Mouse (Mus musculus) heart, adult 18-20 months (tissue): ENCODE data around the gene Gcnt4. TPM values are rescaled to one million over a fixed set of nuclear protein-coding genes. Genes with fewer than 3 reads are reported as not detected.
"Not testable (repeated sequence)": the region's sequence is repeated elsewhere in the genome, so short reads cannot be mapped to it uniquely, and the experiment has no call there.

Experiments used
- DNase-seq, 2 experiments: peaks; one replicate each; pipeline ENCODE4 v3.0.0; 2021 to 2022; ENCODE audit warnings: mixed read lengths in 1 of 2
- long read RNA-seq, 2 experiments: library from polyadenylated mRNA; stranded (forward); transcript quantifications; one replicate each; pipeline ENCODE4 v2.0.0; 2021
- total RNA-seq, 2 experiments: library from RNA; stranded (reverse); gene quantifications; 2 replicates each; pipeline ENCODE4 v1.2.3; 2021

Gcnt4 gene
- total RNA-seq: under 1 TPM; 0.05 to 0.08 TPM
- long read RNA-seq, experiment 1: 0 reads
- long read RNA-seq, experiment 2: 0 reads

DNA sequence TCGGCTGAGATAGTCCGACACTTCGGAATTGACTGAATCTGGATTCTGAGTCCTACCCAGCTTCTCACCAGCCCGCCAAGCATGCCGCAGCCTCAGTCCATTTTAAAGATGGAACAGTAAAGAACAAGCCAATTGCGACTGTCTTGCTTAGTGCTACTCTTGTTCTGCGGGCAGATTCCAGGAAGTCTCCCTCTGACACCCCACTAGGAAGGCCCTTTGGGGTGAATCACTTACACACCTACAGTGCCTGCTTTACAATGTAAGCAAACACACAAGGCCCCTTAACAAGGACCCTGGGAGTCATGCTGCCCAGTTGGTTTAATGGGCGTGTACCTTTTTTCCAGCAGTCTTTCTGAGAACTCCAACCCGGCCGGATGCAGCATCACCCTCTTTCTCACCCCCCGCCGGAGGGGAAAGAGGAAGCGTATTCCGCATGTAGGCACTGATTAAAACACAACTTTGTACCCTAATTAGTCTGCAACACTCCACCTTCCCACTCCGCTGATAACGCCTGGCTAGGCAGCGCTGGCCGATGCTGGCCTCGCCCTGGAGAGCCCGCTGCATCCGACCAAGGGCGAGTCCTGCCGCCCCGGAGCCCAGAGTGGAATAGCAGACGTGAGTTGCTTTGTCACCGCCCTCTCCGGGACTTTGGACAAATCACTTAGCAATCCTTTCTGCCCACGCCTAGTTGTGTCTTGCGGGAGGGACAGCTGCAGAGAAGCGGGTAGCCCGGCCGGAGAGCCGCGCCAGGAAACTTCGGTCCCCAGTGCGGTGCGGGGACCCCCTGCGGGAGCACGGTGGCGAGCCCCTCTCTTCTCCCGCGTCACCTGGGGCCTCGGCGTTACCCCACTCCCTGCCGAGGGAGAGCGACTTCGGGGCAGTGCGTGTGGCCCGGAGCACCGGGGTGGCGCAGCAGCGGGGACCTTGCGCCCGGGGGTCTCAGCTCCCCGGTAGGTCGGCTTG is at the start of gene Gcnt4:
Gene Gcnt4 (plus strand): TSS at position 691 of the 963 bp plus-strand sequence.
- peak; percentile 62 to 65 for DNase-seq

DNA sequence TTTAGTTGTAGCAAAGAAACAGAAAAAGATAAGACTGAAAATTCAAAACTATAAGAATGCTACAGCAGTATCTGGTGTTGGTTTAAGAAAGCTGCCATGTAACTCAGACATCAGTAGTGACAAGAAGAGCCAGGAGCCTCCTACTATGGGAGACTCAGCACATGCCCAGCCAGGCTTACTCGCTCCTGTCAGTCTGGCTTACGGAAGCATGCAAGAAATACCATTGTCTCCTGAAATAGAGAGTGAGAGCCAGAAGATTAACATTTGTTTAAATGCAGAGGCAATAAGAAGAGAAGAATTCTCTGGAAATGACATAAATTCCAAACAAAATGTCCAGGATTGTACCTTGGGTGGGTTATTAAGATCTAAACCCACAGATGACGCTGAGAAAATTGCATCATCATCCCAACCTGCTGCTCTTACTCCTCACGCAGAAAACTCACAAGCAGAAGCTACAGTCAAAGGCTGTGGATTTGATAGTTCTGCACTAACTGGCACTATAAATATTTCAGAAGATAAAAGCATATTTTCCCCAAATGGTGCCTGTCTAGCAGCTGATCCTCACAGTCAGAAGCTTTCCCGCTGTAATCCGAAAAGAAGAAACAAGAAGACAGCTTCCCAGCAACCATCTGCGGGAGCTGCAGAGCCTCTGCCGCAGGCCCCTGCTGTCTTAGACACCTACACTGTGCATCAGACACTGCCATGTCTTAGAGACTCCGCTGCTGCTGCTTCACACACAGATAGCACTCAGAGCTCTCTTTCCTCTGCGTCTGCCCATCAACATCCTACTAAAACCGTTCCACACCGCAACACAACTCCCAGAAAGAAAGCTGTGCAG is 46.0 kb upstream of the Gcnt4 start:
- DNase-seq: no peak

DNA sequence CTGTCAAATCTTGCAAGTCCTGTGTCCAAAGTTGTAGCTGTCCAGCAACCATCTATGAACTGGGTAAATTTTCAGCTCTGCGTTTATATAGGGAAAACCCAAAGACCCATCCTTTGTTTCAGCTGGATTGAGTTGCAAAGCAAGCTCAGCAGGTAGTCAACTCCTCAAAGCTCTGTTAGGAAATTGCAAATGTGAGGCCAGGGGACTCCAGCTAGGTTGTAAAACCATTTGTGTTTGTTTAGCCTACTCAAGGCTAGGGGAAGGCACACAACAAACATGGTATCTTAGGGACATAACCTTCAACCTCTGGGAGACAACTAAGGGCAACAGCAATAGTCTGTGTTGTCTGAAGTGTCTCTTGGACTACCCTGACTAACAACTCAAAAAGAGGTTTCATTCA is 40.0 kb upstream of the Gcnt4 start:
- DNase-seq: no peak

- DNase-seq: no peak
Observed at GRCm38 (mm10) chr13:96889985-96890384, 34.5 kb upstream of the Gcnt4 start.

GRCm38 (mm10) chr13:96895144-96895543 is 29.3 kb upstream of the Gcnt4 start:
- DNase-seq: no peak

DNA sequence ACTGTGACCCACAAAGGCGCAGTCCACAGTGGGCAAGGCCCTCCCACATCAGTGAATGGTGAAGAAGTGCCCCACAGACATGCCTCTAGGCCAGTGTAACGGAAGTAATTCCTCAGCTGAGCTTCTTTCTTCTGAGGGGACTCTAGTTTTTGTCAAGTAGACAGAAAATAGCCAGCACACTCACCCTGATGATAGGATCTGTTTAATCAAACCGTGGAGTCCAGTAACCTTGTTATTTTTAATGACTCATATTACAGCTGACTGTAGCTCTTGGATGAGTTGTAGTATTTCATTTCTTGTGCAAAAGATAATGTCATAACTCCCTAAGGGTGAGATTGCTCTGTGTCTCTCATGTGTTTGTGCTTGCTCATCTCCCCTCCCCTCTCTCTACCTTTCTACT is 17.8 kb upstream of the Gcnt4 start:
- no peak for DNase-seq

- DNase-seq: no peak
Observed at GRCm38 (mm10) chr13:96911202-96911601, 13.3 kb upstream of the Gcnt4 start.

GRCm38 (mm10) chr13:96923134-96923533 is 1.4 kb upstream of the Gcnt4 start:
- DNase-seq: not testable (repeated sequence)

DNA sequence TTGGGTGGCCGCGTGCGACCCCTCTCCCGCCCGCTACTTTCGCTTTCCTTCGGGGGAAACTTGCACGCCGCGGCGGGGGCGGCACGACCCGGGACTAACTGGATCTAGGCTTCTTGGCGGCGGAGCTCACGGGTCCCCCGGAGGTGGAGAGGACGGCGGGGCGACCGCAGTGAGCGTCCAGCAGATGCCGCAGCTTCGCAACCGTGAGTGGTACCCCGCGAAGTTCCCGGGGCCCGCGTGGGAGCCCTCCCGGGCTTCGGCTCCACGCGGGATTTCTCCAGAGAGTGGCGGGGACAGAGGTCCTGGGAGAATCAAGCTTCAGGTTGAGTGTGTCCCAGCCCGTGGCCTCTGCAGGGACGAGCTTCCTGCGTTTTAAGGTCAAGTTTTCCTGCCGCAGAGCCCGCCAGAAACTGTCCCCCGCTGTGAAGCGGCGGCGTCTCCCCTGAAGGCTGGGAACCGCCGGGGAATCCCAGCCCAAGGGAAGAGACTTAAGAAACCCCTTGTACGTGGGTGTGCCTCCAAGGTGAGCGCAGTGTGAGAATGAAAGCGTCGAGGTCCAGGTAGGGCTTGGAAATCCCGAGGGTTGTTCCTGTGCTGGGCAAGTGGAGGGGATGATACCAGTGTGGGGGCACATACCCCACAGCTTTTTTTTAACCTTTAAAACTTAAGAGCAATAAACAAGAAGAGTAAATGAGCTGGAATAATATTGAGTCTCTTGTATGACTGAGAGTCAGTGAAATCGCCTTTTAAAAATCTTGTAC is 676 bp downstream of the Gcnt4 start:
- DNase-seq: peak; percentile 4 to 22

GRCm38 (mm10) chr13:96925991-96926725 is 1.7 kb downstream of the Gcnt4 start:
- no peak for DNase-seq

GRCm38 (mm10) chr13:96927781-96928180 is 3.3 kb downstream of the Gcnt4 start:
- DNase-seq: no peak

DNA sequence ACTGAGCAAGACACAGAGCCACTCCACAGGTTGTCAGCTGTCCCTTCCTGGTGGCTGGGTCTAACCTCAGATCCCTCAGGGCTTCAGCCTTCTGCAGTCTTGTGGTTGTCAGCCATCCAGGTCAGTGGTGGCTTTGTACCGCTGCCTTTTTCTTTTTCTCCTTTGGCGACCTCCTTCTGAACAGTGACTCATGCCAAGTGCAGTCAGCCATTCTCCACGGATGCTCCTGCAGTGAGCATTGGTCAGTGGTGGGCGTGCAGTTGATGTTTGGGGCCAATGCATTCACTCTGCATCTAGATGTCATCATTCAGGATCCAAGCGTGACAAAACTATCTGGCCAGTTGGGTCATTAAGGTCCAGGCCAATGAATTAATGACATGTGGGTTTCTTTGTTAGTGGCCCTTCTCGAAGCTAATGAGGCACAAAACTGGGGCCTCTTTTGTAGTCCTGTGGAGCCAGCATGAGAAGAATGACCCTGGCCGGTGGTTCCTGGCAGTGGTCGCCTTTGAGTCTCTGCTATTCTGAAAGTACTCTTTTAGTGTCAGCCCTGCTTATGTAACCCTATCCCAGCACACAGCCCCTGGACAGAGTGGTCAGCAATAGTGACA is 4.0 kb downstream of the Gcnt4 start:
- no peak for DNase-seq

DNA sequence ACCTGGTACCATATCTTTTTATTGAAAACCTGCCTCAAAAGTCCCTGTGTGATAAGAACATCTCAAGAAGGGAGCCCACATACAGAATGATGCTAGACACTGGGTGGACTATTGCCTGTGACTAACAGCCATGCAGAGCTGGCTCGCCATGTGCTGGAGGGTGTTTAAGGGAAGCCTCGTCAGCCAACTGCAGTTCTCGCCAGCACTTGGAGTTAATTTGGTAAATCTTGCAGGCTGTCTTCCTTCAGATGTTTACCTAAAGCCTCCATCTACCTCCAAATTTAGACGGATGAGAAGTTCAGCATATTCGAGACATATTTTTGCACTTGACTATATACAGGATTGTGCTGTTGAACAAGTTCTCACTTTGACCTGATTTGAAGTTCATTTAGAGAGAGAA is 8.3 kb downstream of the Gcnt4 start:
- no peak for DNase-seq

GRCm38 (mm10) chr13:96933367-96933766 is 8.9 kb downstream of the Gcnt4 start:
- no peak for DNase-seq

GRCm38 (mm10) chr13:96936173-96936777 is 11.8 kb downstream of the Gcnt4 start:
- DNase-seq: no peak

DNA sequence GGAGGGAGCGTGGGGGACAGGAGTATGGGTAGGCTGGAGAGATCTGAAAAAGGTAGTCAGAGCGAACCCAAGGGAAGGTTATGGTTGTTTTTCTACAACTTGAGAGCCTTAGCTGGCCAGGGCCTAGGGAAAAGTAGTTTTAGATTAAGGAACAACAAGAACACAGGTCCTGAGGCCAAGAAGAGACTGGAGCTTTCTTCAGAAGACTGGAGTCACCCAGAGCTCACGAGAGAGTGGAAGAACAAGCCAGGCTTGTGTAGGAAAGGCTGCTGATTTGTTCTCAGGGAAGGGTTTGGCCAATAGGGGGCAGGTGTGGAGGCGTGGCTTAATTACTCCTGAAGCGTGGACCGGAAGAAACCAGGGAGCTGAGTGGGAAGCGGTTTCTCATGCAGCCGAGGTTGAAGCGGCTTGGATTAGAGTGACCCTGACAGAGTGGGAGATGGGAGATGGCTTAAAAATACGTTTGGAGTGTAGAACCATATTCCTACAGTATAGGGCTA is 12.6 kb downstream of the Gcnt4 start:
- no peak for DNase-seq

DNA sequence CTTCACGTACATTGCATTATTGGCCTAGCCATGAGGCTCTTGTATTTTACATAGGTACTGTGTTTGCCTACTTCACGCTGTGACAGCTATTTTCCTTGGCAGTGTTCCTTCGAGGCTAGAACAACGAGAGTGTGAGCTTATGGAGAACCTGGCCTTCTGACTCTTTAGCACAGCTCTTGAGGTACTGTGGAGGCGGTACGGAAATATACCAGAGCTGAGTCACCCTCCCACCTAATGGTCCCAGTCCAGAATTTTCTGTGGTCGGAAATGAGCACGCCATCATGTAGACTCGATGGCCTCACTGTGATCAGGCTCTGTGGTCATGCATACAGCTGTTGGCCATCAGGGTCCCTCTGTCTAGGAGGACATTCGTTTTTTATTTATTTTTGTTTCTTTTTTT is 15.2 kb downstream of the Gcnt4 start:
- no peak for DNase-seq

- DNase-seq: not testable (repeated sequence)
Observed at GRCm38 (mm10) chr13:96941481-96941880, 17.0 kb downstream of the Gcnt4 start.

DNA sequence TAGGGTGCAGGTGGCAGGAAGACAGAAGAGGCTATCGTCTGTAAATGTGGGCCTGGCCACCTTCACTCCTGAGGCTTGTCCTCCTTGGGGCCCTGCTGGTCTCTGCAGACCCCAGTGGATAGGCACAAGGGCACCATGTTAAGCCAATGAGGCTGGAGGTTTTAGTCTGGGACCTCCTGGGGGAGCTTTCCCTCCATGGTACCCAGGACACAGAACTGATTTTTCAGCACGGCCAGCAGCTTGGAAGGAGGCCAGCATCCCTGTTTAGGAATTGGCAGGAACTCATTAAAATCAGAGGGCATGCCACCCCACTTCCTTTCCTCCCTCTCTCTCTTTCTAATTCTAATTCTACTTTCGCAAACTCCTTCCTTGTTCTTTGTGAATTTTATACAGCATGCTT is 19.1 kb downstream of the Gcnt4 start:
- DNase-seq: peak in 1 of 2 experiments; percentile 10

DNA sequence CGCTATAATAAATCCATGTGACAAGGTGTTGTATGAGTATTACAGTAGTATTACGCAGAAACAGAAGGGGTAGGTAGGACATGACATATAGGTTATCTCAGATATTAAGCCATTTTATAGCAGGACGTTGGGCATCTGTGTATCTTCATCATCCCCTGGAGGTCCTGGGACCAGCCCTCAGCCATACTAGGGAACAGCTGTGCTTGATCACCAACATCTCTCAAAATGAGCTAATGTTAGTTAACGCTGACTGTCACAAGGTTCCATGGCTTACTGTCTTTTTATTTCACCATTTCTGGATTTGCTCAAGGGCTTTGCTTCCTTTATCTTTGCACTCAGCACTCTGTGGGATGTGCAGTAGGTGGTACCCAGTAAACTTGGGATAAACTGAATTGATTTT is 21.3 kb downstream of the Gcnt4 start:
- DNase-seq: no peak
